Mouse (Mus musculus): ENCODE data around the gene Ephb1.

GRCm38 (mm10) chr9:102194063-102194462 is 160.4 kb downstream of the Ephb1 start:
- TF ChIP-seq MEF2A (IDR thresholded peaks at IDR 0.05; ENCODE audit: extremely low read depth, insufficient replicate concordance, low read depth, low read length, poor library complexity, severe bottlenecking) (no peak), SIN3A (IDR thresholded peaks at IDR 0.05; ENCODE audit: low read length) (no peak), MYB (IDR thresholded peaks at IDR 0.05; ENCODE audit: low read depth, low read length) (no peak), GATA1 (IDR thresholded peaks at IDR 0.05; ENCODE audit: low read depth, low read length) (no peak), TAL1 (IDR thresholded peaks at IDR 0.05; ENCODE audit: low read length) (no peak), BHLHE40 (IDR thresholded peaks at IDR 0.05; ENCODE audit: borderline replicate concordance, low read depth, low read length) (no peak), NELFE (IDR thresholded peaks at IDR 0.05; ENCODE audit: low read depth, low read length) (no peak), CTCF (IDR thresholded peaks at IDR 0.05 in 2 of 3, conservative IDR thresholded peaks at IDR 0.05 in 1 of 3; ENCODE audit: control insufficient read depth in 1 of 3, insufficient read depth in 1 of 3, low read depth in 2 of 3, low read length in 3 of 3, poor library complexity in 1 of 3, severe bottlenecking in 1 of 3) (no peak), POLR2A (IDR thresholded peaks at IDR 0.05; ENCODE audit: control insufficient read depth in 1 of 2, insufficient read depth in 1 of 2, low read depth in 1 of 2, low read length in 2 of 2, poor library complexity in 1 of 2) (no peak), EP300 (IDR thresholded peaks at IDR 0.05; ENCODE audit: low read depth in 1 of 2, low read length in 2 of 2) (no peak), TBP (IDR thresholded peaks at IDR 0.05; ENCODE audit: low read depth, low read length) (no peak), ELF1 (IDR thresholded peaks at IDR 0.05; ENCODE audit: low read depth, low read length) (no peak)
